Mouse (Mus musculus) regulatory T cell (primary cell): ENCODE measurements around the gene Mpp3.
"Not testable (repeated sequence)": the region's sequence is repeated elsewhere in the genome, so short reads cannot be mapped to it uniquely, and the experiment has no call there.

ENCODE experiments used
- in situ Hi-C: fragments of 300-600 bp; cut with MboI, MseI; formaldehyde crosslinking; loops from one replicate; pipeline ENCODE4 v1.15.1; 2025; ENCODE audit warnings: high pct_unique_total_duplicates

Gene Mpp3

DNA sequence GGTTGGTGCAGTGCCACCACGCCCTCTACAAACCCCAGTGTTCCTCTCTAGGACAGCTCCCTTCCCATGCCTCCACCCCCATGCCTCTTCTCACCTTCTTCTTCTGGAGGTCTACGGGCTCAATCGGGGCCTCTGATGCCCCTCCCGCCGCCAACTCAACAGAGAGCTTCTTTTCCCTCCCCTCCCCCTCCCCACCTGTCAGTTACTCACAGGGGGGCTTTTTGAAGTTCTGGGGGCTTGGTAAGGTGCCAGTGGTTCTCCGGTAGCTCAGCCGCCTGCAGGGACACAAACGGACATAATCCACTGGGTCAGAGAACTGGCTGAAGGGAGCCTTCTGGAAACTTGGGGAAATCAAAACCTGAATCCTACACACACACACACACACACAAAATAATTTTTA is 16.8 kb downstream of the Mpp3 start:
- in situ Hi-C loops: no loop called here

DNA sequence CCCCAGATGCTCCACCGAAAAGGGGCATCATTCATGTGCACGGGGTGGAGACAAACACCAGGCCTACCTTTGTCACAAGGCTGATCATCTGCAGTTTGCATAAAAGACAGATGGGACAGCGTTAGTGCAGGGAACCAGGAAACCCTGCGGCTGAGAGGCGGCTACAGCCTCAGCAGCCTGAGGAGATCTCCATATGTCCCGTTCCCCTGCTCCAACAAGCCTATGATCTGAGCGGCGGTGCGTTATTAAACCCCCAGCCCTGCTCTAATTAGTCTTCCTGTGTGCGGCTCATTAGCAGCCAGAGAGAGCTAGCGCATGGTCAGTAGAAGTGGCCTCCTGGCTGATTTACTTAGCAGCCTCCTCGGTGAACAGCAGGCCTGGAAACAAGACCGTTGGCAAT is 18.1 kb downstream of the Mpp3 start:
- in situ Hi-C loops: no loop called here

DNA sequence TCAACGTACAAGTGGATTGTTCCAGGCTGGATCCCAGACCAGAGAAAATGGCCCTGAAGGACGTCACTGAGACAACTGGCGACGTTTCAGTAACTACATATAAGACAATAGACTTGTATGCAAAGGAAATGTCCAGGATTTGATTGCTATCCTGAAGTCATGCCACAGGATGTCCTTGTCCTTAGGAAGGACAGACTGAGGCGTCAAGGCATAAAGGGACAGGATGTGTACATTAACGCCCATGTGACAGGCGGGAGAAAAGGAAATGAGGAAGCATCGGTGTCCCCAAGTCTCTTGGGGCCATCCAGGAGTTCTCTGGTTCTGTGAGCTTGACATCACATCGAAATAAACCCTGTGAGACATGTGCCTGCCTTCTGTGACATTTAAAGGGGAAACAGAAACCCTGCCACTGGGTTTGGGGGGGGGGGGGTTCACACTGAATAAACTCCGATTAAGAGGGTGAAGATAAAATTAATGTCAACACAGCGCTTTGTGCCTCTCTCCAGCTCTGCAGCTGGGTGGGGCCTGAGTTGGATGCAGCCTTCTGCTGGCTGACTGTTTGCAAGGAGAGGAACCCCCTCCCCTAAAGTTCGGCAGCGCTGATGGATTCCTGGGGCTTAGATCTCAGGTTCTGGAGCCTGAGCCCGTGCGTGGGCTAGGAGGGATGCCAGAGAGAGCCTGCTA is 19.2 kb downstream of the Mpp3 start:
- in situ Hi-C loops: no loop called here

DNA sequence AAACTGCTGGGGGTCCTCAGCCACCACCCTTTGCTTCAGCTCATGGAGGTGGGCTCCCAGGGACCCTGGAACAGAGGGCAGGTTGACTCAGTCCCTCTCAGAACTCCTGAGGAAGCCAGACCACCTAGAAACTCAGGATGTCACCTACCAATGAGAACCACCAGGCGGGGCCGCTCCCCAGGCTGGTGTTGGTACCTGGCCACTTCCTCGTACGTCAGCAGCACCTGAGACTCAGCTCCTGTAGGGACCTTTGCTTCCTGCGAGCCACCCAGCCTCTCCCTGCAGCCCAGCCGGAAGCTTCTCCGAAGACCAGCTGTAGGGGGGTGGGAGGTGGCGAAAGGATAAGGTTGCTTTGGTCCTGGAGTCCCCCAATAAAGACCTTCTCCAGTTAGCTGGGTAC is 19.9 kb downstream of the Mpp3 start:
- in situ Hi-C loops: no loop called here

DNA sequence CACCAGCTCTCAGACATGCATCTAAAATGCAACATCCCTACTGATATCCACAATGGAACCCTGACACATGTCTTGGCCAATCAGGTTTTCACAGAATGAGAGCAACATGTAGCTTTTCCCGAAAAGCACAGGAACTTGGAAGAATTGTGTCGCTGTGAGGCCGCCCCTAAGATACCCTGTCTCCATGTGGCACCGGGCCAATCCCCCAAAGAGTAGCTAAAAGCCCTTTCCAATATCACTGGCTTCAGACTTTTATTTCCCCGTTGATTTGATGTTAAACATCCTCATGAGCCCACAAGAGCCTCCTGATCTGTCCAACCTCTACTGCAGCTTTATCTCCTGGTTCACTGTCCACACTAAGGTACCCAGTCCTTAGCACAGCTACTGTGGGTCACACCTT is 21.6 kb downstream of the Mpp3 start:
- in situ Hi-C loops: no loop called here

DNA sequence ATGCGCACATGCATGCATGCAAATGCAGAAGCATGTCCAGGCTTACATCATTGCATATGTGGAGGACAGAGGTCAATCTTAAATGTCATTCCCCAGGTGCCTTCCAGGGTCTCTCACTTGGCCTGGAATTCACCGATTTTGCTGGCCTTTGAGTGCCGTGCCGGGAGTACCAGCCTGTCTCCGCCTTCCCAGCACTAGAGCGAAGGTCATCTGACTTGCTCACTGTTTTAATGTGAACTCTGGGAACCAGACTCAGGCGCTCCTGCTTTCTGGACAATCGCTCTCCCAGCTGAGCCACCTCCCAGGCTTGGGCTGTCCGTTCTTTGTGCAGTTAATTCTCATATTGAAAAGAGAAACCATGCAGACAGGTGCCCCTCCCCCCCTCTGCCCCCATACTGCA is 22.0 kb downstream of the Mpp3 start:
- in situ Hi-C loops: no loop called here

DNA sequence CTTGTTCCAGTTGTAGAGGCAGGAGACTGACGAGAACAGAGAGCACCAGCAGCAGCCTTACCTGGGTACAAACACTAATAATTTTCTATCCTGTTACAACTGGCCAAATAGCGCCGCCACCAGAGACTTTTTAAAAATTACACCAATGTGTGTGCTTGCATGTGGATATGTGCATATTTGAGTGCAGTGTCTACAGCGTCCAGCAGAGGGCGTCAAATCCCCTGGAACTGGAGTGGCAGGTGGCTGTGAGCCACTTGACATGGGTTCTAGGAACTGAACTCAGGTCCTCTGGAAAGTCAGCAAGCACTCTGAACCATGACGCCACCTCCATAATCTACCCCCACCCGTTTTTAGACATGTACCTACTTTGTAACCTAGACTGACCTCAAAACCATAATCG is 24.0 kb downstream of the Mpp3 start:
- in situ Hi-C loops: no loop called here

DNA sequence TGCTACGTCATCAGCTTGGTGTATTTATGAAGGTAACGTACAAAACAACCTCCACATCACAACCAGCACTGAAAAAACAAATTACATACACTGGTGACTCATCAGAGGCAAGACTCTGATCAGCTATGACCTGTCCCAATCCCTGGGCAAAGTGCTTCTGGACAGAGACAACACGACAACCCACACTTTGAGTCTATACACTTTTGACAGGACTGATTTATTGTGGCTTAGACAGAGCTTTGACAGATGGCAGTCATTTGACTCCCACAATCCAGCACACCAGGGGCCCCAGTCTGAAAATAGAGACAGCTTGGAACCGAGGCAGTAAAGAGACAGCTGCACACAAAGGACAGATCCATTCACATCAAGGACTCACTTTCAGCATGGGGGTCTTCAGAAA is 28.8 kb downstream of the Mpp3 start:
- in situ Hi-C loops: no loop called here

DNA sequence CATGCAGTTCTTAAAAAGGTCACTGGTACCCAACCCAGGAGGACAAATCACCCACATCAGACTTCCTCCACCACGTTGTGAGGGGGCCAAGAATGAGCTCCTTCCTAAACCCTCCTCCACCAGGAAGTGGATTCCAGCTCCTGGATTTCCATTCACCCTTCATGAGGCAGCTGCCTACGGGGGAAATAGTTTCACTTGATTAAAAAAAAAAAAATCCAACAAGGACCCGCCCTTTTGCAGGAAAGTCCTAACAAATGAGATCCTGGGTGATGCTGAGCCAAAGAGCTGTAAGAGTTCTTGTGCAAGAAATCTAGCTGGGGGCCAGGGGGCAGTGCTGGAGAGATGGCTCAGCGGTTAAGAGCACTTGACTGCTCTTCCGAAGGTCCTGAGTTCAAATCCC is 30.0 kb downstream of the Mpp3 start:
- in situ Hi-C loops: no loop called here

DNA sequence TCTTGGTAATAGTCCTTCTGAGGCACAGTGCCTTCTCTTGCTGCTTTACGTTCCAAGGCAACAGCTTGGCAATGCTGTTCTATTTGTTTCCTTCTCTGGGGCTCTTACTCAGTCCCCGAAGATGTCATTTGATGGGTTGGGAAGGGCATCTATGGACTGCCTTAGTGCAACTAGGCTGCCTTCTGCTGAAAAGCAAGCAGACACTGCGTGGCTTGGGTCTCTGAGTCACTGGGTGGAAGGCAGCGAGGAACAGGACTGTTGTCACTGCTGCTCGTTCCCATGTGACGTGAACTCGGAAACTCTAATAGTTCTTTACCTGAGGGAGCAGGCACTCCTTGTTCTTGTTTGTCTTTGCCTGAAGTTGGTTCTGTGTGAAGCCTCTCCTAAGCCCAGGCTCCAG is 32.3 kb downstream of the Mpp3 start:
- in situ Hi-C loops: no loop called here

DNA sequence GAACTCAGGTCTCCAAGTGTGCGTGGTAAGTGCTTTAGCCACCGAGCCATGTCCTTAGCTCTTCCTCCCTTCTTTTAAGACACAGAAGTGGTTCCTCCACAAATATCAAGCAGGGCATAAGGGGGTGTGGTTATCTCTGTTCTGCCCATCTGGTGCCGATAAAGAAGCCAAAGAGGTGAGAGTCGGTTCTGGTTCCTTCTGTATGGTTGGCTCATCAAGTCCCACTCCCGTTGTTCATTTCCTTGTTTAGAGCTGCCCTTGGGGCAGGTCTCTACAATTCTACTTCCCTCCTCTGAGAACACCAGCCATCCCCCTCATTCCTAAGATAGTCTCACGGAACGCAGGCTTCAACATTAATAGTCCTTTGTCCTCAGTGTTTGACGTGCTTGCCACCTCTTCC is 34.2 kb downstream of the Mpp3 start:
- in situ Hi-C loops: no loop called here

DNA sequence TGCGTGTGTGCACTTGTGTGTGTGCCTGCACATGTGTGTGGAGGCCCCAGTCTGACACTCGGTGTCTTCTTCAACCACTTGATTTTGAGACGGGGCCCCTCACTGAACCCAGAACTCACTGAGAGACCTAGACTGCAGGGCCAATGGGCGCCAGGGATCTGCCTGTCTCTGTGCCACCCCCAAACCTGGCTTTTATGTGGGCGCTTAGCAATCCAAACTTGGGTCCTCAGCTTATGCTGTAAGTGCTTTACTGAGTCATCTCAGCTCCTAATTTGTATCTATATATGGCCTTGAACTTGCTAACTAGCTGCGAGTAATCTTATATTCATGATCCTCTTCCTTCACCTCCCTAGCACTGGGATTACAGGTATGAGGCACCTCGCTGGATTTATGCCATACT is 35.9 kb downstream of the Mpp3 start:
- in situ Hi-C loops: no loop called here

DNA sequence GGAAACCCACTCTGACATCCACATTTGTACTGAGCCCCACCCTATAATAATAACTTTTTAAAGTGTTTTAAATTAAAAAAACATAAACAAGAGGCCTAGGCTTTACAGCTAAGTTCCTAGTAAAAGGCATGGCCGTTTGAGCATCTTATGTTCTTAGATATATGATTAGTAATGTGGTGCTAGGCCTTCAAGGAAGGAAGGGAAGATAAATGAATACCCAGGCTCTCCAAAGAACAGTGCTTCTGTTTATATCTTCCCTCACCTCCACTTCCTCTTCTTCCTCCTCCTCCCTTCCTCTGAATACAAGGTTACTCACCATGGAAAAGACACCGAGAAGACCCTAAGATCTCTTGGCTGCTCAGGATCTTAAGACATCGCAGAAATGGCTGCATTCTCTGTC is 36.4 kb downstream of the Mpp3 start:
- in situ Hi-C loops: no loop called here

DNA sequence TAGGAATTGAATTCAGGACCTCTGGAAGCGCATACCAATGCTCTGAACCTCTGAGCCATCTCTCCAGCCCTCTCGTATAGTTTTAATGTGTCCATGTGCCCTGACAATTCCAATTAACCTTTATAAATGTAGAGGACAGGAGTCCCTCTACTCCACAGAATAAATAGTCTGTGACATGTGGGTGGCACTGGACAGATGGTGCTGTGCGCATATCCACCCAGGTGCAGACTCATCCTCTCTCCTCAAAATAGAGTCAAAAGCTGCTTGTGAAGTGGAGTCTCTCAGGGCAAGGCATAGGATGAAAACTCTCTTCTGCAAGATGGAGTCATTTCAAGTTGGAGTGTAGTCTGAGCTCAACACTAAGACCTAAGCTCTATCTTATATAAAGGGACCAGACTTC is 38.0 kb downstream of the Mpp3 start:
- in situ Hi-C loops: no loop called here

DNA sequence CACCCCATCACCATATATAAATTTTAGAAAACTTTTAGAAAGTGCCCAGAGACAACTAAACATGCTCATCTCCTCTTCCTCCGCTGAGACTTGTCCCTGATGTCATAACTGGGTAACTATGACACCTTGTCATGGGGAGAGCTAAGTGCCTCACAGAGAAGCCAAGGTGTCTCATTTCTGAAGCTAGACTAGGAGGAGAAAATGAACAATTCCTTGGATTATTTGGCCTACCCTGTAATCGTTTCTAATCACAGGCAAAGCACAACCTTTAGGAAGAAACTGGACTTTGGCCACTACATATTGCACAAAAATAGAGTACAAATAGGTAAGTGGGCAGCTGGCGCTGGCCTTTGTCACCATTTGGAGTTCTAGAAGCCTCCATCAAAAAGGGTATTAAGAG is 41.3 kb downstream of the Mpp3 start, which contains the start of gene Dusp3:
Gene Dusp3, minus strand, starts transcription at position 101 of the 400 bp plus-strand sequence.
- in situ Hi-C loops: no loop called here

DNA sequence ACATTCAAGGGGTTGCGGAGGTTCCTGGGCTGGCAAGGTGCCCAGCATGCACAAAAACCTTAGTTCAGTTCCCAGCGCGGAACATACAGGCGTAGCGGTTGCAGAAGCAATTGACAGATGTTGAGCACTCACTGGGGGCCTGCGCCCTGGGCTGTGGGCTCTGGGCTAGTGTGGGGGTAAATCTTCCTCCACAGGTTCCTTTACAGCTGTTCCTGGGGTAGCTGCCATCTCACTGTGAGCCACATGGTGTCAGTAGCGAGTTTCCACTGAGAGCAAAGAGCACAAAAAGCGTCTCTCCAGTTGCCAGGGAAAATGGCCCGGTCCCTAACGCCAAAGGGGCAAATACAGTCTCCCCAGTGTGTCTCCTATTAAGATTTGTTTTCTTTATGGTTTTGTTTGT is 42.3 kb downstream of the Mpp3 start:
- in situ Hi-C loops: no loop called here

DNA sequence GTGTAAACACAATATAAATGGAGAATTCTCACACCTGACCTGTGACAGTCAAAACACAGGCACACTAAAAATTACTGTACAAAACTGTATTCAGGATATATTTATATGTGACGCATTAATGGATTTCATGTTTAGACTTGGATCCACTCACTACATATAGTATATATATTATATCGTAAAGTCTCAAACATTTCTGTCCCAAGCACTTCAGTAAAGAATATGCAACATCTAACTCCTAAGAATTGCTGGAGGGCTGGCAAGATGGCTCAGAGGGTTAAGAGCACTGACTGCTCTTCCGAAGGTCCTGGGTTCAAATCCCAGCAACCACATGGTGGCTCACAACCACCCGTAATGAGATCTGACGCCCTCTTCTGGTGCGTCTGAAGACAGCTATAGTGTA is 42.8 kb downstream of the Mpp3 start:
- in situ Hi-C loops: not testable (repeated sequence)

DNA sequence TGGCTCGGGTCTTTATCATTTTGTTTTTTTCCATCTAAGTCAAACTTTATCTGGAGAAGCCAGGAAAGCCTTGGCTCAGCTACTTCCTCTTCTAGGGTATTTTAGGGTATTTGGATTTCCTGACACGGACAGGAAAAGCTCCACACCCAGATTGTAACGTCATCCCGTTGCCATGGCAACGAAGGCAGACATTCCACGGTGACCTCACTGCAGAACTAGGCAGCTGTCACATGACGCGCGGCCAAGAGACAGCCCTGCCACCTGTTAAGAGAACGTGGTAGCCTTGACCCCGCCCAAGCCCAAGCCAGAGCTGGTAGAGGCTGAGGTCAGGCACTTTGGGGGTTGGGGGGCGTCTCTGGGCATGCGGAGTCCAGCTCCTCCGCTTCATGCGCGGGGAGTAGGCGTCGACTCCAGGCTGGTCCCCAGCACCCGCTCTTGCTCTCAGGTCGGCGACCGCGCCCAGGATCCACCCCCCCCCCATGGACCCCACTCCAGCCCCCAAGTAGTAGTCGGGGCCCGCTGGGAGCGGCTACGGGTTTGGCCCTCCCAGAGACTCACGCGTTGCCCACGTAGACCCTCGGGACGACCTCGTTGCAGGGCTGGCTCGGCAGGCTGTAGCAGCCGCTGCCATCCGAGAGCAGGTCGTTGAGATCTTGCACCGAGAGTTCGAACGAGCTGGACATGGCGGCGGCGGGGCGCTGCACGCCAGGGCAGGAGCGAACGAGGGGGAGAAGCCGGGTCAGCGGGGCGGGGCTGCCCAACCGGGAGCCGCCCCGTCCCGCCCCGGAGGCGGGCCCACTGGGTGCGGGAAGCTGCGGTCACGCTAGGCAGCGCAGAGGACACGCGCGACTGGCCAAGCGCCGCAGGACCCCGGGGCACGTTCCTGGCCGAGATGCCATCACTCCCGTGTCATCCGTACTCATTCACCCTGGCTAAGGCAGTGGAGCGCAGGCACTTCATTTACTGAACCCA is 43.9 kb downstream of the Mpp3 start, which contains the start of gene Cfap97d1:
Gene Cfap97d1, plus strand, starts transcription at position 226 of the 972 bp plus-strand sequence.
- in situ Hi-C loops: no loop called here

DNA sequence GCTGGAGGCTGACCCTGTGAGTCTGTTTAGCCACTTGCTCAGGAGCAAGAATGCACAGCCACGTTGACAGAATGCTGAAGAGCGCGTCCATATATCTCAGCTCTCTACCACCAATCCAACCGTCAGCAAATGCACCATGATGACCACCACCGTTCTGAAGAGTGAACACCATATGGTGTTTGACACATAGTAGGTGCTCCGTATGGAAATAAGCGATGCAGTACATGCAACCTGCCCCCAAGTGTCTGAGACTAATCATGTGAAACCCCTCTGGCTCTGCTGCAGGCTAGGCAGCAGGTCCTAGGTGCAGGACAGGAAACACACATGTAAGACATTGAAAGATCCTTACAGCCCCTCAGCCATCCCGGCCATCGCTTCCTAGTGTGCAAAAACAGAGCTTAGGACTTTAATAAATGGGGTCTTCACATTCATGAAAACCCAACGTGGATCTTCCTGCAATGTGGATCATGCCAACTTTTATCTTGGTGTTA is 44.8 kb downstream of the Mpp3 start:
- in situ Hi-C loops: no loop called here

DNA sequence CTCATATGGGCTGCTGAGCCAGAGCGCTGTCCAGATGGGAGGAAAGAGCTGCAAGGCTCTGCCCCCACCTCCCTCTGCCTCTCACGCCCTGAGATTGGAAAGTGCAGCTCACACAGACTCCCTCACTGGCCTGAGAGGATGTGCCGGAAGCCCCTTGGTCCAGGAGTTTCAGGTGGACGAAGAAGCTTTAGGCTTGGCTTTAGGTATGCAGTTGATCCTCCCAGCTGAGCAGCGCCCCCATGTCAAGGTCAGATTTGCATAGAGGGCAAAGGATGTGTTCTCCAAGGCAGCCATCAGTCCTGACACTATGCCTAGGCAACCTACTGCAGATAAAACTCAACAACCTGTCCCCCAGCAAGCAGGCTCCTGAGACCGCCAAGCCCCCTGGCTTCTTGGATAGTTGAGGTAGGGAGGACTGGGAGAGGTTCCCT is 45.3 kb downstream of the Mpp3 start:
- in situ Hi-C loops: no loop called here

DNA sequence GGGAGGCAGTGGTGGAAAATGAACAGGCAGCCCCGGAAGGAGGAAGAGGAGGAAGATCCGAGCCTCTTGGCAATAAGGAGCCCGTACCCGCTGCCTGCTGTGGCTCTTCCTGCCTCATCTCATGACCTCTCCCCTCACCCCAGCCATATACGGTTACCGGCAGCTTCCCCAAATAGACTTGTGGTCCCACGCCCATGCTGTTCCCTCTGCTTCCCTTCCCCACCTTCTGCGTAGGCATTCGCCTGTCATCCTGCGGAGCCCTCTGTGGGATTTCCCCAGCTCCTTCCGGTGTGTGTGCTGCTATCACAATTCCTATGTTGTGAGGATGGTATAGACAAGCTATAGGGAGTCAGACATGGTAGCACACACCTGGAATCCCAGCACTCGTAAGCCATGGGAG is 46.4 kb downstream of the Mpp3 start:
- in situ Hi-C loops: no loop called here

DNA sequence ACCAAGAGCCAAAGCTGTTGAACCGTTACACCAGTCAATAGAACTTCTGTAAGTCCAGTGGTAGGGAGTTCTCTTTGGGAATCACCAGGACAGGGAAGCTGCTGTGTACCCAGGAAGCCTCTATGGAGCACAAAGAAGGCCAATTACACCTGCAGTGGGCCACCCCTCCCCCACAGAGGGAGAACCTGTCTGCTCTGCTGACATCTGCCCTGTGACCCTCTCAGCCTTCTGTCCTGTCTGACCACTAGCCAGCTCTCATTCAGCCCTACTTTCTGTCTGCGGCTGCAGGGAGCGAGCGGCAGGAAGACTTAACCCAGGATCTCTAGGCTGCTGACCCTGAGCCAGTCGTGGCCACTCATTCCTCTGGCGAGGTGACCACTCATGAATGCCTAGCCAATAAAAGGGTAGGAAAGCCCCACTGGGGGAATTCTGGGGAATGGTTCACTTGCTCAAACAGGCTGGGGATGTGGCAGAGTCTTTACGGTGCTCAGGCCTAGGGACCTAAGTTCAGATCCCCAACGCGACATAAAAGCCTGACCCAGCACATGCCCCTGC is 47.6 kb downstream of the Mpp3 start:
- in situ Hi-C loops: no loop called here
